Mouse (Mus musculus) neural tube, embryonic 14.5 days (tissue): ENCODE data around the gene A430033K04Rik. TPM values are rescaled to one million over a fixed set of nuclear protein-coding genes. Genes with fewer than 3 reads are reported as not detected.

Source experiments
- ATAC-seq: fragments of 200-750 bp; cut with Nextera tagmentation; 2 replicates; pipeline ENCODE4 v1.8.0; 2017; ENCODE audit warnings: low read depth, mild to moderate bottlenecking, moderate TSS enrichment, moderate library complexity
- H3K27ac ChIP-seq: fragments of 300-500 bp; sonication (generic); 2 replicates; pipeline ENCODE4 v1.5.1; 2014; ENCODE audit warnings: low read depth, mild to moderate bottlenecking, control low read depth, low read length, moderate library complexity, mixed read lengths
- H3K27me3 ChIP-seq: fragments of 300-500 bp; sonication (generic); 2 replicates; pipeline ENCODE4 v1.6.1; 2014; ENCODE audit warnings: low read length; ENCODE audit not compliant: control insufficient read depth, insufficient read depth
- H3K36me3 ChIP-seq: fragments of 300-500 bp; sonication (generic); 2 replicates; pipeline ENCODE4 v1.6.1; 2014; ENCODE audit warnings: low read length, mixed read lengths; ENCODE audit not compliant: control insufficient read depth, insufficient read depth
- H3K4me1 ChIP-seq: fragments of 300-500 bp; sonication (generic); 2 replicates; pipeline ENCODE4 v1.6.1; 2014; ENCODE audit warnings: low read length; ENCODE audit not compliant: control insufficient read depth, insufficient read depth
- H3K4me2 ChIP-seq: fragments of 300-500 bp; sonication (generic); 2 replicates; pipeline ENCODE4 v1.6.1; 2014; ENCODE audit warnings: mild to moderate bottlenecking, low read depth, low read length, control low read depth
- H3K4me3 ChIP-seq: fragments of 300-500 bp; sonication (generic); 2 replicates; pipeline ENCODE4 v1.5.1; 2014; ENCODE audit warnings: low read depth, low read length, control low read depth, mixed read lengths
- H3K9ac ChIP-seq: fragments of 300-500 bp; sonication (generic); replicated peaks from 2 replicates; pipeline ENCODE4 v1.6.1; 2014; ENCODE audit warnings: low read depth, mild to moderate bottlenecking, control low read depth, low read length, mixed read lengths
- H3K9me3 ChIP-seq: fragments of 300-500 bp; sonication (generic); 2 replicates; pipeline ENCODE4 v1.6.1; 2016; ENCODE audit warnings: low read length; ENCODE audit not compliant: control insufficient read depth
- WGBS: fragments of 180-500 bp; shearing (Covaris S2); extraction: QIAGEN DNeasy Blood & Tissue Kit; methylation state at CpG from one replicate; pipeline ENCODE4 v1.1.7; 2014; 5-methylcytosine and 5-hydroxymethylcytosine counted together
- polyA plus RNA-seq: library from polyadenylated mRNA; unstranded; fragments of >200 nt; fragmentation: Nextera tagmentation; extraction: Ambion mirVana; gene quantifications from 2 replicates; pipeline ENCODE4 v1.2.1, GENCODE M21; 2014

A430033K04Rik gene
- polyA plus RNA-seq, 1 experiment from 2014 or later, result 26.8 TPM

DNA sequence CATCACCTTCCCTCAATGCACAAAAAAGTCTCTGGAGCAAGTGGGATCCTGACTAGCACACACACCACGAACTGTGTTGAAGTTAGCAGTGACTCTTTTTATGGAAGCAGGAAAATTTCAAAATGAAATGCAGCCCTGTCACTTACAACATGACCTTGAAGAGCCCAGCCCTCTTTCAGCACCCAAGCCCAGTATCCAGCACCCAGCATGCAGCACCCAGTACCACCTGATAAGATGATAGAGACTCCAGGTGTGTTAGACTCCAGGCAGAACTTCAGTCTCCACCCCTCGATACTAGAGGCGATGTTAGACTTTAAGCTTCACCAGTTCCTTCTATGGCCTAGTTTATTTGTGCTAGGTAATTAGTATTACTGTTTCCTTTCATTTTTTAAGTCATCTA, 19.1 kb downstream of the A430033K04Rik start:
- Histone ChIP-seq H3K27ac (no peak overlapping the region), H3K4me3 (no peak overlapping the region), H3K4me1 (no peaks in the 10 kb centered on the region), H3K4me2 (no peak overlapping the region), H3K9me3 (no peaks in the 10 kb centered on the region), H3K9ac (no peak overlapping the region), H3K27me3 (no peaks in the 10 kb centered on the region), H3K36me3 (peaks cover 36% of the 10 kb centered on the region)
- WGBS, result 96% methylated on average over 3 of the region's 3 CpGs
- ATAC-seq, result no peak

GRCm38 (mm10) chr5:138652911-138653310, 30.3 kb downstream of the A430033K04Rik start:
- H3K4me2 ChIP-seq, result no peak overlapping the region
- 95% methylated on average over 1 of the region's 1 CpGs for WGBS
- H3K9ac ChIP-seq, result no peak overlapping the region
- H3K4me1 ChIP-seq, result no peaks in the 10 kb centered on the region
- H3K36me3 ChIP-seq, result peaks cover 13% of the 10 kb centered on the region; the same call in 1 of the 2 replicates
- no peaks in the 10 kb centered on the region for H3K9me3 ChIP-seq
- ATAC-seq, result no peak
- no peak overlapping the region for H3K4me3 ChIP-seq
- H3K27ac ChIP-seq, result no peak overlapping the region
- no peaks in the 10 kb centered on the region for H3K27me3 ChIP-seq

DNA sequence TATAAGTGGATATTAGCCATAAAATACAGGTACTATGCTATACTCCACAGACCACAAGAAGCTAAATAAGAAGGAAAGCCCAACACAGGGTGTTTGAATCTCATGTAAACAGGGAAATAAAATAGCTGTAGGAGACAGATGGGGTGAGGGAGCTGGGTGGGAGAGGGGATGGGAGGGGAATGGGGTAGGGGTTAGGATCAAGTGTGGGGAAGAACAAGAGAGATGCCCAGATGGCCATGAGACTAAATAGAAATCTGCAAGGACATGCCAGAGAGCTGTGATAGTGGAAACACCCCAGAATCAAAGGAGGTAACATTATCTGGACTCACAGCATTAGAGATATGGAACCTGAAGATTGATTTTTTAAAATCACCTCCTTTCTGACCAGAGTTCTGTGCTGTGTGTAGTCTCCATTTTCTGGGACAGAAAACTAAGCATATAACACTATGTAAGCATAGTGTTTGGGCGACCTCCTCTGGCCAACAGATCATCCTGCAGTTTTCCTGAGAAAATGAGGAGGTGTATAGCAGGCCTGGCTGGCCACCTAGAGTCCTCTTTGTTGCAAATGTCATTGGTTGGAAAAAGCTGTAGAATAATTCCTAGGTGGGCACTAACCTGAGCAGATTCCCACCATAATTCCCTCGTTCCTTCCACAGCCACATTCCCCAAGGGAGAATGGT, 34.0 kb downstream of the A430033K04Rik start:
- H3K4me3 ChIP-seq, result no peak overlapping the region
- no peak overlapping the region for H3K27ac ChIP-seq
- ATAC-seq, result peak; percentile 93
- no peaks in the 10 kb centered on the region for H3K36me3 ChIP-seq
- H3K27me3 ChIP-seq, result no peaks in the 10 kb centered on the region
- no peak overlapping the region for H3K9ac ChIP-seq
- H3K4me2 ChIP-seq, result no peak overlapping the region
- no peaks in the 10 kb centered on the region for H3K9me3 ChIP-seq
- H3K4me1 ChIP-seq, result no peaks in the 10 kb centered on the region
- 9% methylated on average over 2 of the region's 2 CpGs for WGBS

GRCm38 (mm10) chr5:138657407-138657806, 34.7 kb downstream of the A430033K04Rik start:
- WGBS, result 100% methylated on average over 3 of the region's 3 CpGs

GRCm38 (mm10) chr5:138657854-138658253, 35.2 kb downstream of the A430033K04Rik start:
- no peaks in the 10 kb centered on the region for H3K4me1 ChIP-seq

More at GRCm38 (mm10) chr5:138657407-138657806, 34.7 kb downstream of the A430033K04Rik start:
- H3K9ac ChIP-seq, result no peak overlapping the region
- H3K4me1 ChIP-seq, result no peaks in the 10 kb centered on the region
- no peak; the same call in 1 of the 2 replicates for ATAC-seq
- H3K36me3 ChIP-seq, result no peaks in the 10 kb centered on the region
- no peak overlapping the region for H3K27ac ChIP-seq
- H3K9me3 ChIP-seq, result no peaks in the 10 kb centered on the region
- no peaks in the 10 kb centered on the region for H3K27me3 ChIP-seq
- no peak overlapping the region for H3K4me3 ChIP-seq
- no peak overlapping the region for H3K4me2 ChIP-seq

DNA sequence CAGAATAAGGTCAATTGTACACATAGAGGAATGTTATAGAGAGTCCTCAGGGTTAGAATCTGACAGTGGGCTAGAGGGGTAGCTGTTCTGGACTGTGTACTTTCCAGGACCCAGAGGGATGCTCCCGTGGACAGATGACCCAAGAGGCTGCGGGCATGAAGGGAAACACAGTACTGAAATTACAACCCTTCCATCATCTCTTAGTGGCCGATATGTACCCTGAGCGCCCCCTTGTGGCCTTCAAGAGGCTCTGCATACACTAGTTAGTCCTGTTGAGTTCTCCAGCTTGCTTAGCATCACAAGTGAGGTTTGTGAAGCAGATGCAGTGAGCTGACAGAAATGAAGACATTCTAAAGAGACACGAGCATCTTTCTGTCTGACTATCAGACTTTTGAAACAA, 36.3 kb downstream of the A430033K04Rik start:
- H3K36me3 ChIP-seq, result no peaks in the 10 kb centered on the region
- no peaks in the 10 kb centered on the region for H3K4me1 ChIP-seq
- H3K9ac ChIP-seq, result no peak overlapping the region
- no peaks in the 10 kb centered on the region for H3K9me3 ChIP-seq
- H3K4me2 ChIP-seq, result no peak overlapping the region
- H3K4me3 ChIP-seq, result no peak overlapping the region
- H3K27me3 ChIP-seq, result no peaks in the 10 kb centered on the region
- H3K27ac ChIP-seq, result no peak overlapping the region
- no peak for ATAC-seq
- WGBS, result 12% methylated on average over 5 of the region's 5 CpGs

More at GRCm38 (mm10) chr5:138657854-138658253, 35.2 kb downstream of the A430033K04Rik start:
- Histone ChIP-seq H3K4me2 (no peak overlapping the region), H3K27me3 (no peaks in the 10 kb centered on the region), H3K9ac (no peak overlapping the region), H3K9me3 (no peaks in the 10 kb centered on the region), H3K4me3 (no peak overlapping the region), H3K27ac (no peak overlapping the region), H3K36me3 (no peaks in the 10 kb centered on the region)
- ATAC-seq, result peak; percentile 76
- 36% methylated on average over 6 of the region's 6 CpGs for WGBS

DNA sequence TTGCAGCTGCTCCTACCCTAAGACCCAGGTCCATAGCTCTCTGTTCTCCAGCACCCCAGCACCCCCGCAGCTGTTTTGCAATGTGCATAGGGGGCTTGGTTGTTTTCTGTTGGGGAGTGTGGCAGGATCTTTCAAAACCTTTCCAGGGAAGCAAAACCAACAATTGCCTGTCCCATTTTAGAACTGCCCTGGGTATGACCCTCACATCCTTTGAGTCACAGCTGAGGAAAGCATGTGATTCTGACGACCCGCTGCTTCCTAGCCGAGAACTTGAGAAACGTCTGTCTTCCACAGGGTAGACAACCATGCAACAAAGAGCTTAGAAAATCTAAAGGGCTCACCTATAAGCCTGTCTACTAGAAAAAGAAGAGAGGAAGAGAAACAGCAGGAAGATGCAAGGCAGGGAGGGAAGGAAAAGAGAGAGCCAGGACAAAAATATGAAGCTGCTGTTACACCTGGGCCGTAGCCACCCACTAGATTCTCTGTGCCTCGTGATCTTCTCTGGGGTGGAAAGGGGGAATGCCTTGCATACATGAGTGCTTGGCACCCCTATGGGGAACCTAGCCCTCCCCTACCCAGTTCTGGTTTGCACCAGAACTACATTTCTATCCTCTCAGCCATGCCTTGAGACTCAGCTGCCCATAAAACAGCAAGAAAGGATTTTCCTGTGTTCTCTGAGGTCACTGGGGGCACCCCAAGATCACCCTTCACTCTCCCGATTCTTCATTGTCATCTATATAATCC, 60.5 kb downstream of the A430033K04Rik start:
- Histone ChIP-seq H3K9ac (no peak overlapping the region), H3K4me1 (no peaks in the 10 kb centered on the region), H3K9me3 (no peaks in the 10 kb centered on the region), H3K4me3 (no peak overlapping the region), H3K4me2 (no peak overlapping the region), H3K36me3 (no peaks in the 10 kb centered on the region), H3K27ac (no peak overlapping the region), H3K27me3 (no peaks in the 10 kb centered on the region)
- 64% methylated on average over 8 of the region's 8 CpGs for WGBS
- ATAC-seq, result no peak

DNA sequence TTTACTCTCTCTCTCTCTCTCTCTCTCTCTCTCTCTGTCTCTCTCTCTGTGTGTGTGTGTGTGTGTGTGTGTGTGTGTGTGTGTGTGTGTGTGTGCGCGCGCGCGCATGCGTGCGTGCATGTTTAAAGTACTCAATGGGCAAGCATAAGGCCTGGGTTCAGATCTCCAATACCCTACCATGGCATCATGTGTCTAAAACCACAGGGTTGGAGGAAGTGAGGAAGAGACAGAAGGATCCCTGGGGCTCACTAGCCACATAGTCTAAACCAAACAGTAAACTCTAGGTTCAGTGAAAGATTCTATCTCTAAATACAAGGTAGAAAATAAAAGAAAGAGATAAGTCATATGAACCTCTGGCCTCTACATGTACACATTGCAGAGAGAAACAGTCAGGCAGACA, 61.2 kb downstream of the A430033K04Rik start:
- Histone ChIP-seq H3K4me3 (no peak overlapping the region), H3K4me1 (no peaks in the 10 kb centered on the region), H3K36me3 (no peaks in the 10 kb centered on the region), H3K27ac (no peak overlapping the region), H3K9ac (no peak overlapping the region), H3K9me3 (no peaks in the 10 kb centered on the region), H3K4me2 (no peak overlapping the region), H3K27me3 (no peaks in the 10 kb centered on the region)
- WGBS, result over 99% methylated on average over 7 of the region's 7 CpGs
- ATAC-seq, result no peak

DNA sequence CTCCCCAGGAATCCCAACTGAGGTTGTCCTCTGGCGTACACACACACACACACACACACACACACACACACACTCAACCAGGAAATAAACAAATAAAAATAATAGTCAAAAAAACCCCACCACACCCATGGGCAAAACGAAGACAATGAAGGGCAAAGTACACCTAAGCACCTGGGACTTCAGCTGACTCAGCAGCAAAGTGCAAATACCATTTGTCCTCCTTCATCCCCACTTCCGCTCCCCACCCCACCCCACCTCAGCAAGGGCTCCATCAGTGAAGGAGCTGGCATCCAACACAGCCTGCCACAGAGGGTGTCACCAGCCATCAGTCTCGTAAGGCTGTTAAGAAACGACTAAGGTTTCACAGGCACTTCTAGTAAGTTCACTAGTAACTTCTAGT, 64.8 kb downstream of the A430033K04Rik start:
- Histone ChIP-seq H3K27ac (no peak overlapping the region), H3K9me3 (no peaks in the 10 kb centered on the region), H3K27me3 (no peaks in the 10 kb centered on the region), H3K36me3 (no peaks in the 10 kb centered on the region), H3K4me1 (no peaks in the 10 kb centered on the region), H3K4me3 (no peak overlapping the region), H3K4me2 (no peak overlapping the region), H3K9ac (no peak overlapping the region)
- ATAC-seq, result no peak
- 85% methylated on average over 5 of the region's 5 CpGs for WGBS
